Mouse (Mus musculus) right cerebral cortex, postnatal 4 days (tissue): ENCODE results near the gene Fxyd7.

Experiments used
- DNase-seq: peaks from one replicate; pipeline ENCODE4 v3.0.0-alpha.2; 2022

Fxyd7 gene

GRCm38 (mm10) chr7:31050487-31050886, 780 bp downstream of the Fxyd7 start:
- DNase-seq: no peak

GRCm38 (mm10) chr7:31049846-31050281, 1.4 kb downstream of the Fxyd7 start:
- peak; percentile 63 for DNase-seq

GRCm38 (mm10) chr7:31049135-31049845, 2.0 kb downstream of the Fxyd7 start:
- DNase-seq: peak; percentile 60

- DNase-seq: no peak
Observed at GRCm38 (mm10) chr7:31042431-31042910, 8.8 kb downstream of the Fxyd7 start, which contains the start of gene Fxyd5. Fxyd5 (minus strand) TSS chr7:31042481.

- DNase-seq: no peak
Observed at GRCm38 (mm10) chr7:31041662-31042315, 9.5 kb downstream of the Fxyd7 start.

GRCm38 (mm10) chr7:31041023-31041407, 10.3 kb downstream of the Fxyd7 start:
- no peak for DNase-seq

- DNase-seq: no peak
Observed at GRCm38 (mm10) chr7:31040281-31041022, 10.8 kb downstream of the Fxyd7 start.

- no peak for DNase-seq
Observed at GRCm38 (mm10) chr7:31039011-31039410, 12.3 kb downstream of the Fxyd7 start.

- DNase-seq: no peak
Observed at GRCm38 (mm10) chr7:31037675-31038074, 13.6 kb downstream of the Fxyd7 start.

- no peak for DNase-seq
Observed at GRCm38 (mm10) chr7:31036917-31037316, 14.3 kb downstream of the Fxyd7 start.

- no peak for DNase-seq
Observed at GRCm38 (mm10) chr7:31035291-31035690, 16.0 kb downstream of the Fxyd7 start.

GRCm38 (mm10) chr7:31034789-31035188, 16.5 kb downstream of the Fxyd7 start:
- DNase-seq: no peak

- DNase-seq: no peak
Observed at GRCm38 (mm10) chr7:31033409-31034165, 17.7 kb downstream of the Fxyd7 start.

- no peak for DNase-seq
Observed at GRCm38 (mm10) chr7:31031731-31032130, 19.5 kb downstream of the Fxyd7 start.

- DNase-seq: no peak
Observed at GRCm38 (mm10) chr7:31030717-31031116, 20.6 kb downstream of the Fxyd7 start.

- DNase-seq: no peak
Observed at GRCm38 (mm10) chr7:31028609-31029008, 22.7 kb downstream of the Fxyd7 start.

- DNase-seq: no peak
Observed at GRCm38 (mm10) chr7:31017104-31017901, 34.0 kb downstream of the Fxyd7 start.

- DNase-seq: no peak
Observed at GRCm38 (mm10) chr7:31012971-31013370, 38.3 kb downstream of the Fxyd7 start.

- DNase-seq: no peak
Observed at GRCm38 (mm10) chr7:31008889-31009288, 42.4 kb downstream of the Fxyd7 start.

- DNase-seq: no peak
Observed at GRCm38 (mm10) chr7:31008175-31008574, 43.1 kb downstream of the Fxyd7 start.

- no peak for DNase-seq
Observed at GRCm38 (mm10) chr7:31007775-31008174, 43.5 kb downstream of the Fxyd7 start.

GRCm38 (mm10) chr7:31002650-31003049, 48.6 kb downstream of the Fxyd7 start:
- no peak for DNase-seq
